Mouse (Mus musculus) urinary bladder, adult 18-20 months (tissue): ENCODE data around the gene Plac9a.
"Not testable (repeated sequence)": the region's sequence is repeated elsewhere in the genome, so short reads cannot be mapped to it uniquely, and the experiment has no call there.

Experiments used
- DNase-seq, 2 experiments: peaks; one replicate each; pipeline ENCODE4 v3.0.0; 2022; ENCODE audit warnings: low spot score in 2 of 2, mixed read lengths in 2 of 2

Plac9a gene

DNA sequence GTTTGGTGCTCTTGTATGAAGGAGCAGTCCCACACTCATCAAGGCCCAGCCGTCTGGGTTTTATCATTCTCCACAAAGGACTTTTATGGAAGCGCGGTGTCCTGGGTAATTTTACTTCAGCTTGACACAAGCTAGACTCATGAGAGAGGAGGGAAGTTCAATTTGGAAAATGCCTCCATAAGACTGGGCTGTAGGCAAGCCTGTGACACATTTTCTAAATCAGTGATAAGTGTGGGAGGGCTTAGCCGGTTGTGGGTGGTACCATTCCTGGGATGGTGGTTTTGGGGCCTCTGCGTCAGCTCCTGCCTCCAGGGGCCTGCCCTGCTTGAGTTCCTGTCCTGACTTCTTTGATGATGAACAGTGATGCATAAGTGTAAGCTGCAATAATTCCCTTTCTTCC, 37.6 kb downstream of the Plac9a start:
- DNase-seq, result no peak

DNA sequence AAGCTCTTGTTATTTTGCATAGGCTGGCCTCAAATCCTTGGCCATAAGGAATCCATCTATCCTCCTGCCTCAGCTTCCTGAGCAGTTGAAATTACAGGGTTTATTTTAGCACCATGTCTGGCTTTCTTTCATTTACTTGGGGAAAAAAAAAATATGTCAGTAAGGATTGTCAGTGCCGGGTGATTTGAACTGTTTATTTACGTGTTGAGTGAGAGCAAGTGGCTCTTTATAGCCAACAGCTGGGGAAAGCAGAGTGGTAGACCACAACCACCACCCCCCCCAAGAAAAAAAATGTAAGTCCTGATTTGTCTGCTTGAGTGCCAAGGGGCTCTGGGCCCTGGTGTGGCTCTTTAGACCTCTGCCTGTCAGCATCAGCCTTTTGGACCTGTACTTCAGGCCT, 39.2 kb downstream of the Plac9a start:
- no peak for DNase-seq

DNA sequence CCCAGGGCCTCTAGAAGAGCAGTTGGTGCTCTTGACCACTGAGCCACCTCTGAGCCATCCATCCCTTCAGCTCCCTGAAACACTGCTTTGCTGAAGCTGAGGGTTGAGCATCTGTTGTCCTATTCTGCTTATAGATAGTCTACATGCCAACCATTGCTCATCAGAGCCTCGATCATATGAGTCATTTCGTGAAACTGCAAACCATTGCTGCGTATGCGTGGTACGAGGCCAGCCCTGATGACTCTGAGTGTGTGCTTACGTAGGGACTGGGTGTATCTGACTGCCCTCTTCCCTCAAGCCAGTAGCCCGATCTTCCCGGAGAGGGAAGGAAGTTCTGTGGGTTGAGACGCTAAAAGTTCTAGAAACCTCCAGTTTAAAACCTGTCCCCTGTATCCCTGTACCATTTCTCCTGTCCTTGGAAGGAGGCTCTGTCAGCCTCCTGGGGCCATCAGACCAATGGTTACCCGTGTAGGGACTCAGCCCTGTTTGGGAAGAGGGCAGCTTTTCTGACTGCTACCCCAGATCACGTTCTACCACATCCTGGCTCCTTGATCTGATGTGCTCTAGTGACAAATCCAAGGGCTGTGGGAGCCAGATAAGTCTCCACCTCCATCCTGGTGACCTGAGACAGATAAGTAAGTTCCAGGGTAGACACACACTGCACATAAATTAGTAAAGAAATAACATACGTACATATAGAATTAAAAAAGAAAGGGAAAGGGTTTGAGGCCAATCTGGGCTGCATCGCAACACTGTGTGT, 40.9 kb downstream of the Plac9a start:
- no peak for DNase-seq

DNA sequence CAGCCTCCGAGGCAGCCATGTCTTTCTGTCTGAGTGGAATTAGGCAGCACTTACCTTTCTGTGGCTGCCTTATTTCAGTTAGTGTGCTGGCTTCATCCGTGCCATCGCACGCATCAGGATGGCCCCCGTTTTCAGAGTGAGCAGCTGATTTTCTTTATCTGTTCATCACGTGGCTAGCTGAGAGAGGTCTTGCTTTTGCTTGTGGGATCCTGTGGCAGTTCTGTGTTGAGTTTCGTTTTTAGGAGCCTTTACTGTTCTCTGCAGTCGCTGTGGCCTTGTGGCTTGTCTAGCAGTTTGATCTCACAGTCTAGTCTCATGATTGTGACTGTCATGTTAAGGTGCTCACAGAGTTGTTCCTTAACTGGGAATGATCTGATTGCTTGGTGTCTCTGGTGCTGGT, 45.0 kb downstream of the Plac9a start:
- DNase-seq, result no peak

DNA sequence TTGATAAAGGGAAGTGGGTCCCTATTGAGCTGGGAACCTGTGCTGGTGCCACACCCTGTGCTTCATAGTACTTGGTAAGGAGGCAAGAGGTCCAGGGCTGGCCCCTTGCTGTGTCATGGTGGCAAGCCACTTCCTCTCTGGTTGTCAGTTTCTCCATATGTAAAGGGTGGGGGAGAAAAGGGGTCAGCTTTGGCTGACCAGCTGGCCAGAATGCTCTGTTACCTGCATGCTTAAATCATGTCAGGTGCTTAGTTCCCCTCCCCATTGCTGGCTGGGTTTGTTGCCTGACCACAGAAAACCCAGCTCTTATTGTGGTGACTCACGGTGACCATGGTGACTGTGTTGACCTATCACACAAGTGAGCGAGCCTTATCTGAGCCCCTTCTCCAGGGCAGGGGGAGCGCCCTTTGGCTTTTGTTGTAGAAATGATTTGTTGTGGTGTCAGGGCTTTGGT, 45.7 kb downstream of the Plac9a start:
- peak in 1 of 2 experiments; percentile 71 for DNase-seq

DNA sequence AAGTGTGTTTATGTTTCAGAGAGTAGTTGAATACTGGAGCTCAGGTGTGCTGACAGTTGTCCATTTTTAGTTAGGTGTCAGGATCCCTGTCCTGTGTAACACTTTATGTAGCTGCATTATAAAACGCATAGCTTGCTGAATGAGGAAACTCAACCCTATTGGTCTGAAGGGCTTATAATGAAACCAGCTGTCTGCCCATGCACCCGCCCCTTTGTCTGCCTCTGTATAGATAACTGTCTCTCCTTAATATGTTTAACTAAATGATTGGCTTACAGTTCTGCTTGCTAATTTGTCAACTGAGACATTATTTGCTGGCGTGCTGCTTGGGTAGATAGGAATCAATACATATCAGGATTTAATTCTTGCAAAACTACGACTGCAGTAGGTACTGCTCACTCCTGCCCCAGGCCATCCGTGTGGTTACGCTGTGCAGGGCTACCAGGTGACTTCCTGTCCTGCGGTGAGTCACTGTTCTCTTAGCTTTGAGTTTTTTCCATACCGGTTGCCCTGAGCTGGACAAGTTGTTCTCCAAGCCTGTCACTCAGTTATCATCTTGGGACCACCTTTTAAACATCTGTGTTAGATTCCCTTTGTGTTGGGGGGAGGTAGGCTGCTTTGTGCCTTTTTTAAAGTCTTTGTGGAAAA, 47.5 kb downstream of the Plac9a start:
- peak in 1 of 2 experiments; percentile 53 for DNase-seq

DNA sequence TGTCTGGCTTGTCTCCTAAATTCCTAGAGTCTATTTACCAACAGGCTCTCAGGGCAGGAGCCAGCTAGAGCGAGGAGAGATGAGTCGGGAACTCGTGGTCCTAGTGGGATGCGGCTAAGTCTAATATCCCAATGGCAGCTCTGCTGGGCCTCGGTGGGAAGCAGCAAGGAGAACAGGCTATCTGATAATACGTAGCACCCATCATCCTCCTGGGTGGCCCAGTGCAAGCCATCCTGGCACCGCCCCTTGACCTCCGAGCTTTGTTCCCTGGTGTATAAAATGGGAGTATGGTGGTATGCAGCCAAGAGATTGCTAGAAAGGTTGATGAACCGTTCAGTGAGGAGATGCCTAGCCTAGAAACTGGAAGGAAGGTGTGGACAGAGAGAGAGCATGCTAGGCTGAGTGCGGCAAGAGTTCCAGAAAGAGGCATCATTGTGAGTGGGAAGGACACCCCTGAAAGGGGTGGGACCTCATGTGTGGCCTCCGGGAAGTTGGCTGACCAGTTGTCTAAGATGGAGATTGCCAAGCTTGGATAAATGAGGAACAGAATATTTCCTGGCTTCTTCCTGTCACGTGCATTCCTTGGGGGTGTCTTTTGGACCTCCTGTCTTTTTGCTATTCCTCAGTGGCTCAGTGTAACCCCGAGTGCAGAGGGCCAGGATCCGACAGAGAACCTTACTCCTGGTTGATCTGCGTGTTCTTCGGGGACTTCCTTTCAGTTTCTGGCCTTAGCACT, 49.0 kb downstream of the Plac9a start:
- DNase-seq, result no peak

DNA sequence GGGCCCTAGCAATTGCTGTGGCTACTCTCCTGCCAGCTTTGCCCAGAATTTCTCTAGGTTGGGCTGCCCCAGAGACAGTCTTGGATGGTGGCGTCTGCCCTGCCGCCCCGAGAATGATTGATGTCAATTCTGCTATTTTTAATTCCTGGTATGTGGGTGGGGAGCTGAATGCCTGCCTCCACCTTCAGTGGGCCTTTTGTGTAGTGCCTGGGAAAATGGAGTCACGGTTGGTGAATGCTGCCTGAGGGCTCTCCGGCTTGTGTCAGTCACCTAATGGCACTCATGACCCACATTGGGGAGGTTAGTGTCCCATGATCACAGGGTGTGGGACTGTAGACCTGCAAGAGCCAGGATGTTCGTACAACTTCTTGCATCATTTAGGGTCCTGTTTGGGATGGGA, 49.6 kb downstream of the Plac9a start:
- no peak for DNase-seq

DNA sequence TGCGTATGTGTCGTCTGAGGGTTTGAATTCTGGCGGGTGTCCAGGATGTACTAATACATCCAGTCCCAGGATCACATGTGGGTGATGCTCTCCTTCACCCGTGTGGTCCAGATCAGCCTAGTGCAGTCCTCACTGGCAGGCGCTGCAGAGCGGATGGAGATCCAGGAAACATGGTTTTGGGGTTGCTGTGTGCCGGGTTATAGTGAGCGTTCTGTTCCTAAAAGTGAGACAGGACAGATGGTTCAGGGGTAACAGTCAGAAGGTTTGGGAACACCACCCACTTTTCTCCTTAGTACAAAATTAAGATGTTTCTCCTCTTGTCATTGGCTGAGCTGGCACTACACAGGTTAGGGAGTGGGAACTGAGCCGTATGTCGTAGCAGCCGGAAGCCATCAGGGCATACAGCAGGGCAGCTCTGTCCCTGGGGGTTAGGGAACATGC, 50.8 kb downstream of the Plac9a start:
- no peak for DNase-seq

DNA sequence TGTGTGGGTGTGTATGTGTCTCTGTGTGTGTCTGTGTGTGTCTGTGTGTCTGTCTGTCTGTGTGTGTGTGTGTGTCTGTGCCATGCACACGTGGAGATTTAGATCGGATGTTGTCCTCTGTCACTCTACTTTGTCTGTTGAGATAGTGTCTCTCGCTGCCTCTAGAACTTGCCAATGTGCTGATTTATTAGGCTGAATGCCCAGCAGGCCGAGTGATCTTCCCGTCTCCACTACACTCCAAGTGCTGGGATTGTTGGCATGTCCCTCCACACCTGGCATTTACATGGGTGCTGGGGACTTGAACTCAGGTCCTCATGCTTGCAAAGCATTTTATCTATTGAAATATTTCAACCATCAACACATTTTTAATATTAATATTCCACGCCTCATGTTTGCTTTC, 51.7 kb downstream of the Plac9a start:
- DNase-seq, result no peak

DNA sequence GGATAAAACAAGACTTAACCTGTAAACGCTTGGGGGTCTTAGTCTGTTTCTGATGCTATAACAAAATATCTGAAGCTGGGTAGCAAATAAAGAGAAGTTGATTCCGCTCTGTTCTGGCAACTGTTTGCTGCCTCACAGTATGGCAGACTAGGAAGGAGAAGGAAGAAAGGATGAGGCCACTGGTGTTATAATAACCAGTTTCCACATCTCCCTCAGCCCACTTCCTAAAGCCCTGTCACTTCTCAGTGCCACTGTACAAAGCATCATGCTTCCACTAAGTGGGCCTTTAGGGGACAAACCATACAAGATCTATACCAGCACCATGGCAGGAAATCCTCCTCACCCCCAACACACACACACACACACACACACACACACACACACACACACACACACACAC, 52.5 kb downstream of the Plac9a start:
- no peak for DNase-seq

DNA sequence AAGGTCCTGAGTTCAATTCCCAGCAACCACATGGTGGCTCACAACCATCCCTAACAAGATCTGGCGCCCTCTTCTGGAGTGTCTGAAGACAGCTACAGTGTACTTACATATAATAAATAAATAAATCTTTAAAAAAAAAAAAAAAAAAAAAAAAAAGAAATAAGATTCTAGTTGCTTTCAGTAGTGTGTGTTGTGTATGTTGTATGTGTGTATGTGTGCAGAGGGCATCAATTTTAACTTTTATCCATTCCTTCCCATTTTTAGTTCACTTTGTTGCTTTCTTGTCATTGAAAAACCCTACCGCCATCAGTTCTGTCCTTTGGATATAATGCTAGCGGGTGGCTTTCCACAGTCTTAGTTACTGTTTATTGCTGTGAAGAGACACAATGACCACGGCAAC, 54.2 kb downstream of the Plac9a start:
- not testable (repeated sequence) for DNase-seq

DNA sequence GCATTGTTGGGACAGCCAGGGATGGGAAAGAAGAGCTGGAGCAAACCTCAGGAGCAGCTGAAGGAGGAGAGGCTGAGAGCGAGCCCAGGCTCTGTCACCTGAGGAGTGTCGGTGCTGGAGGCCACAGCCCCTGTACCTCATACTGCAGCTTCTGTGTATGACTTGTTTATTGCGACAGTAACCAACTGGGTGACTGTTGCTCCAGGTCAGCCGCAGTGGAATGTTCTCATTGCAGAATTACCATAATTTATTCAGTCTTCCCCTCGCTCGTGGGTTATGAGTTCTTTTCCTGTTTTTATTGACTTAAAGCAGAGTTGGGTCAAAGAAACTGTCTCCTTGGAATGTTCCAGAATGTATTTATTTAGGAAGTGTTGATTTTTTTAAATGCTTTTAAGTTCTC, 54.7 kb downstream of the Plac9a start:
- no peak for DNase-seq

DNA sequence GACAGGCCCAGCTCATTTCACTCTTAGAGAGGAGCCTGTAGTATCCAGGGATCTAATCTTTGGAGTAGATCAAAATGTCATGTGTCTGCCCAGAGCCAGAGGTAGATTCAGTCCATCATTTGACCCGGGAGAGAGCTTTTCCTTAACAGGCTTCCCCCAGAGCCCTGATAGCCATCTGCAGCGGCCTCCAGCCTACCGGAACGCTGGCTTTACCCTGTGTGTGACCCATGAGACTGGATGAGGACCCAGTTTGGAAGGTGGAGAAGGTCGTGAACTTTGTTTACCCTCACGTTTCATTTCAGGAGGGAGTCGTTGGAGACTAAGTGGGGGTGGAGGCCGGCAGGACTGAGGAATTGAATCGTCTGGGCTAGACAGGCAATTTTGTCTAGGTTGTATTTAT, 55.2 kb downstream of the Plac9a start:
- no peak for DNase-seq

DNA sequence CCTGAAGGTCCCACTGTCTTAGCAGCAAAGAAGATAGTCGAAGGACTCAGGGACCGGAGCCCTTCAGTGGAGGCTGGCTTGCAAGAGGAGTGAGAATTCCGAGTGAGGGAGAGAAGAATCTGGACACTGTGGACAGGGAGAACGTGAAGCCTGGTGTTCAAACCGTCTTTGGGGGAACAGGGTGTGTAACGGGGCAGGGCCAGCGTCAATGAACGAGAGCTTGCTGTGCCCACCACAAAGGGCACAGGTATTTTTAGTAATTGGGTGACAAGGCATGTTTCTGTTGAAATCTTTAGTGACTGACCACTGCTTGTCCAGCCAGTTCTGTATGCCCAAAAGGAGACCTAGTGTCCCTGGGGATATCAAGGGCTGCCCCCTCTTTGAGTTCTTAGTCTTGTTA, 56.4 kb downstream of the Plac9a start:
- no peak for DNase-seq

DNA sequence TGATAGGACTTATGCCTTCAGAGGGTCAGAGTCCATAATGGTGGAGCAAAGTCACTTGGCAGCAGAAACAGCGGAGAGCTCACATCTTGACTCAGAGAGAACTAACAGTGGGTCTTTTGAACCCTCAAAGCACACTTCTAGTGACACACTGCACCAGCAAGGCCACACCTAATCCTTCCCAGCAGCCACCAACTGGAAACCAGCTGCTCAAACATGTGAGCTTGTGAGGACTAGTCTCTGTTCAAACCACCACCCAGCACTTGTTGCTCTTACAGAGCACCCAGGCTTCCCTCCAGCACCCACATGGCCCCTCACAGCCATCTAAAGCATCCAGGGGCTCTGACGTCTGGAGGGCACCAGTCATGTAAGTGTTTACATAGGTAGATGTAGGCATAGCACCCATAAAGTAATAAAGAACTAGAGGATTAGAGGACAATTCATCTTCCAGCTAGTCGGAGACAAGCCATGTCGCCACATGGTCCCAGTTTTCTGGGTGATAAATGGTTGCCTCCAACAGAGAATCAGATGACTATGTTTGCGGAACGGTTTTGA, 57.0 kb downstream of the Plac9a start:
- no peak for DNase-seq

DNA sequence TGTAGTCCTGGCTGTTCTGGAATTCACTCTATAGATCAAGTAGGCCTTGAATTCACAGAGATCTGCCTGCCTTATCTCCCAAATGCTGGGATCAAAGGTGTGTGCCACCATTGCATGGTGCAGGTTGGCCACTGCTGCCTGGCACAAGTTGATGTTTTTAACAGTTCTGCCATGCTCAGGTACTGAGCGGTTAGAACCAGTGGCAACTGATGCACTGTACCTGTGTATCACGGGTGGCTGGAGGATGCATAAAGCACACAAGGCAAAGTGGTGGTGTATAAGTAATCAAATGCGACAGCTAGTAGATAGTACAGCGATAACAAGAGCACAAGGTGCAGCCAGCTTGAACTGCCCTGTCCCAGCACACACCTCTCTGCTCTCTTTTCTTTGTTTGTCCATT, 58.5 kb downstream of the Plac9a start:
- no peak for DNase-seq

DNA sequence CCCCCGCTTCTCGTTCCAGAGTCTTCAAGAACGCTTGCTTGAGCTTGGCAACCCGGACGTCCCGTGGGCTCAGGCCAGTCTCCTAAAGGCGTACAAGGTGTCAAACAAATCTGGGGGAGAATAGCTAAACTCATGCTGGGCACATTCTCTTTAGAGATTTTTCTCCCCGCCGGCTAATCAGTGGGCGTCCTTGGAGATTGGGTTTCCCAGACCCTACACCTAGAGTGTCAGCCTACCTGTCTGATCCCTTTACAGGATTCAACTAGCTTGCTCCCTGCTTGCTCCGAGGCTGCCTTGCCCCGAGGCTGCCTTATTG, 60.3 kb downstream of the Plac9a start:
- DNase-seq, result peak in 1 of 2 experiments; percentile 54

DNA sequence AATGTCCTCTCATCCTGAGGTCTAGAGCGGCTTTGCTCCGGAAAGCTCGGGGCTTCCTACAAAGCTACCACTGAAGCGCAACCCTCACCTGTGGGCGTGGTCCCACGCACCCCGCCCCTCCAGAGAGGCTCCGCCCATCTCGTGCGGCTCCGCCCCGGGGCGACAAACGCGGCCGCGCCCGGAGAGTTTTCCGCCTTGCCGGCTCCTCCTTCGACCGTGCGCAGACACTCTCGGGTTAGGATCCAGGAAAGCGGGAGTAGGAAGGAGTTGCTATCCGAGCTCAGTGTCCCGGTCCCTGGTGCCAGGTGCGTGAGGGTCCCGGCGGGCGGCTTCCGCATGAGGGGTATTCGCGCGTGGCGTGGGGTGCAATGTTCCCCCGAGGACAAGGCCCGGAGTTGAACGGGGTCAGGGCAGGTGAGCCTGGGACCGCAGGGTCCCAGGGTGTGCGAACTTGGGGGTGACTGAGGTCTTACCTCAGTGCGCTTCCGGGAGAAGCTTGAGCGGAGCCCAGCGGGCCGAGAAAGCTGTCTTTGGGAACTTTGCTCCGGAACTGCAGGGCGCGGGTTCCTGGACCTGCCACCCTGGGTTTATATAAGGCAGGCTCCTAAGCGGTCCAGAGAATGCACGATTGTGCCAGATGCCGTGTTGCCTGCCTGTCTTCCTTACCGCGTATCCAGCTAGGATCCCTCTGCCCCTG, 60.8 kb downstream of the Plac9a start, which contains the start of gene Anxa11:
TSS of gene Anxa11 (plus strand) at position 166 of the 697 bp plus-strand sequence.
- DNase-seq, result peak; percentile 87 to 97

DNA sequence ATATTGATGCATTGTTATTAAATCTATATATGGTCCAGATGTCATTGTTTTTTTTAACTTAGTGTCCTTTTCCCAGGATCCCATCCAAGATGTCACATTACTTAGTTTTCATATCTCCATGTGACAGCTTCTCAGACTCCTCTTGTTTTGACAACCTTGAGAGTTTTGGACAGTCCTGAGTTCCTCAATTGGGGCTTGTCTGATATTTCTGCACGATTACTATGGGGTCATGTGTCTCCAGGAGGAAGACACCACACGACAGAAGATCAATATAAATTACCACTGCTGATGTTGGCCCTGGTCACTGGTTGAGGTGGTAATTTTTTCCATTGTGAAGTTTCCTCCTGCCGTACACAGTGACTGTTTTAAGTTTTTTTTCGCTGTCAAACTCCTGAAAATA, 61.3 kb downstream of the Plac9a start:
- no peak for DNase-seq

DNA sequence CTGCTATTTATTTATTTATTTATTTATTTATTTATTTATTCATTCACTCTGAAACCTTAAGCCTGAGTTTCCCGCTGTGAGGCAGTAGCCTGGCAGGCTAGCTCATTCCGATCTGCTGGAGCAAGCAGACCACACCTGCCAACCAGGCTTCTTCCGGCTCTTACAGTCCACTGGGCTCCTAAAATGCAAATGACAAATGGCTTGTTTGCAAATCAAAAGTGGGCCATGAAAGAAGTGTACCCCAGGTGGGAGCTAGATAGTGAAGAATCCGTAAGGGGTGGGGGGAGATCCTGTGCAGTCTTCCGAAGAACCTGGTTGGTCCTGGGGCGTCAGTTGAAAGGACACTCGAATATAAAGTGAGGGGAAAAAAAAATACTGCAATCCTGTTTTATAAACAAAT, 61.9 kb downstream of the Plac9a start:
- DNase-seq, result no peak

DNA sequence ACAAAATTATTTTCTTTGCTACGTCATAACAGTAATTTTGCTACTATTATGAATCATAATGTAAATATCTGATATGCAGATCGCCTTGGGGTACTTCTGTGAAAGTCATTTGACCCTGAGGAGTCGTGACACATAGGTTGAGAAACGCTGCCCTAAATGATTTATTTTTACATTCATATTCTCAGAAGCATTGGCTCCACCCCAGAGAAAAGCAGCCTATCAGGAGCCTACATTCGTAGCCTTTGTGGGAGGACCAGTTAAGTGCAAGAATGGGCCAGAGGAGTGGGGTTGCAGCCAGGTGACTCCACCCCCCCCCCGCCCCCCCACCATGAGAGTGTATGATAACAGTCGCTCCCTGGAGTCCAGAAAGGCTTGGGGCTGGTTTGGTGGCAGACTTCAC, 63.1 kb downstream of the Plac9a start:
- DNase-seq, result no peak
